Mouse (Mus musculus) myocyte (in vitro differentiated cells): ENCODE data around the gene Dip2c. TPM values are rescaled to one million over a fixed set of nuclear protein-coding genes. Genes with fewer than 3 reads are reported as not detected.
A peak's percentile ranks its signal among the peaks of the same experiment; 100 is the strongest.

Source experiments
- H3K27me3 ChIP-seq: one replicate; pipeline ENCODE4 v1.6.1; 2011; ENCODE audit not compliant: control insufficient read depth, insufficient read depth, insufficient read length
- H3K36me3 ChIP-seq: one replicate; pipeline ENCODE4 v1.6.1; 2011; ENCODE audit not compliant: control insufficient read depth, insufficient read depth
- H3K4me2 ChIP-seq: one replicate; pipeline ENCODE4 v1.6.1; 2011; ENCODE audit warnings: low read depth, control low read depth
- H3K4me3 ChIP-seq: one replicate; pipeline ENCODE4 v1.5.1; 2011; ENCODE audit warnings: mild to moderate bottlenecking, control low read depth, moderate library complexity
- H3K79me2 ChIP-seq: one replicate; pipeline ENCODE4 v1.6.1; 2011; ENCODE audit not compliant: control insufficient read depth, insufficient read depth
- H3ac ChIP-seq: one replicate; pipeline ENCODE4 v1.6.1; 2011; ENCODE audit not compliant: control insufficient read depth, insufficient read length
- CEBPB ChIP-seq: IDR thresholded peaks from 2 replicates; pipeline ENCODE4 v1.6.1; 2011; ENCODE audit warnings: mild to moderate bottlenecking, moderate library complexity; ENCODE audit not compliant: poor library complexity, insufficient read depth, severe bottlenecking
- E2F4 ChIP-seq: IDR thresholded peaks from one replicate; pipeline ENCODE4 v1.6.1; 2011; ENCODE audit warnings: mild to moderate bottlenecking, control low read depth, moderate library complexity; ENCODE audit not compliant: insufficient read depth
- MAX ChIP-seq: IDR thresholded peaks from one replicate; pipeline ENCODE4 v1.6.1; 2011; ENCODE audit warnings: low read depth, mild to moderate bottlenecking, control low read depth
- MYOD1 ChIP-seq, 3 experiments: IDR thresholded peaks; one replicate each; pipeline ENCODE4 v1.6.1; 2011; ENCODE audit warnings: control low read depth in 2 of 3, low read depth in 2 of 3, mild to moderate bottlenecking in 2 of 3, moderate library complexity in 1 of 3; ENCODE audit not compliant: insufficient read length in 2 of 3, control insufficient read depth in 1 of 3
- MYOG ChIP-seq, 3 experiments: IDR thresholded peaks; one replicate each; pipeline ENCODE4 v1.6.1; 2011; ENCODE audit warnings: control low read depth in 2 of 3, low read depth in 2 of 3, mild to moderate bottlenecking in 2 of 3; ENCODE audit not compliant: insufficient read length in 2 of 3, control insufficient read depth in 1 of 3, insufficient read depth in 1 of 3
- POLR2A ChIP-seq: IDR thresholded peaks from one replicate; pipeline ENCODE4 v1.6.1; 2011; ENCODE audit warnings: low read depth, mild to moderate bottlenecking, control low read depth, moderate library complexity; ENCODE audit not compliant: insufficient read length
- POLR2AphosphoS2 ChIP-seq: IDR thresholded peaks from one replicate; pipeline ENCODE4 v1.6.1; 2011; ENCODE audit warnings: low read depth, control low read depth; ENCODE audit not compliant: insufficient read length
- REST ChIP-seq: IDR thresholded peaks from one replicate; pipeline ENCODE4 v1.6.1; 2011; ENCODE audit warnings: mild to moderate bottlenecking, control low read depth, moderate library complexity; ENCODE audit not compliant: insufficient read depth, insufficient read length
- SRF ChIP-seq: IDR thresholded peaks from one replicate; pipeline ENCODE4 v1.6.1; 2011; ENCODE audit warnings: low read depth; ENCODE audit not compliant: control insufficient read depth, insufficient read length
- TCF12 ChIP-seq: IDR thresholded peaks from one replicate; pipeline ENCODE4 v1.6.1; 2011; ENCODE audit warnings: mild to moderate bottlenecking, control low read depth; ENCODE audit not compliant: poor library complexity, insufficient read depth, severe bottlenecking
- TCF3 ChIP-seq: IDR thresholded peaks from one replicate; pipeline ENCODE4 v1.6.1; 2011; ENCODE audit warnings: low read depth, control low read depth; ENCODE audit not compliant: insufficient read length
- USF1 ChIP-seq: IDR thresholded peaks from one replicate; pipeline ENCODE4 v1.6.1; 2011; ENCODE audit warnings: low read depth, mild to moderate bottlenecking, control low read depth, moderate library complexity
- polyA plus RNA-seq: library from polyadenylated mRNA; unstranded; fragments of >200 nt; fragmentation: generic; extraction: Trizol; gene quantifications from one replicate; pipeline ENCODE4 v1.2.1, GENCODE M21; 2012; ENCODE audit warnings: missing spikeins

Gene Dip2c
- polyA plus RNA-seq, 1 experiment: 17.8 TPM

DNA sequence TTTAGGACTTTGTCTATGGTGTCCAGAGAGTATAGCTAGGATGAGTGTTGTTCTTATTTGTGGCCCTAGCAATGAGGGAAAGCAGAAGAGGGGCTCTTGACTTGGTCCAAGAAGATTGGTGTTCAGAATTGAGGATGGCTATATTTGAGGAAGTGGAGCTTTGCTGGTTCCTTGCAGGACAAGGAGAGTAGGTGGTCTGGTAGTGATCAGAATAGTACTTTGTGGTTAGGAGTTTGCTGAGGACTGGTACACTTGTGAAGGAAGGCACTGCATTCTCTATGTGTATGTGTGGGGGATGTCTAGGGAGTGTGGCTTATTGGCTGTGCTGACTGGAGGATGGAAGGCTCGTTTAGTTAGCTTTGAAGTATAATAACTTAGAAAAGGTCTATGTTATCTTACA is 95.1 kb downstream of the Dip2c start:
- no peak overlapping the region for H3K4me3 ChIP-seq
- H3K79me2 ChIP-seq: peaks cover 41% of the 10 kb centered on the region
- no peaks in the 10 kb centered on the region for H3K36me3 ChIP-seq
- H3ac ChIP-seq: no peak overlapping the region
- H3K4me2 ChIP-seq: no peak overlapping the region
- no peak for TF ChIP-seq MYOD1 (IDR thresholded peaks at IDR 0.05; ENCODE audit: control insufficient read depth in 1 of 3, insufficient read length in 2 of 3, low read depth in 2 of 3)
- no peak for TF ChIP-seq POLR2AphosphoS2
- TF ChIP-seq MYOG (IDR thresholded peaks at IDR 0.05; ENCODE audit: control insufficient read depth in 1 of 3, insufficient read depth in 1 of 3, insufficient read length in 2 of 3, low read depth in 2 of 3): no peak
- no peaks in the 10 kb centered on the region for H3K27me3 ChIP-seq

DNA sequence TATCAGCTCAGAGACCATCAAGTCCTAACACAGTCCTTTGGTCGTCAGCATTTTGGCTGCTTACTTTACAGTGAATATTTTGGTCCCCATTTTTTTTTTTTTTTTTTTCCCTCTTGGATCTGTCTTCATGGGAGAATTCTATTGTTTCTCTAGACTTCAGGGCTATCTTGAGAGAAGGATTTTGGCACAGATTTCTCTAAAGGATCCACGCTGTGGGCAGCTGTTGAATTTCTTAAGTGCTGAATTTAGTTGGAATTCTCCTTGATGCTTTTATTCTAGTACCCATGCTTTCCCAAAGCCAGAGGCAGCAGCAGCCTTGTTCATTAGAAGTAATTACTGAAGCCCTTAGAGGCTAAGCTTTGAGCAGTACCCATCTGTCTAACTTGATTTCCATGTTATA is 100.8 kb downstream of the Dip2c start:
- Histone ChIP-seq H3ac (no peak overlapping the region), H3K4me3 (no peak overlapping the region)

DNA sequence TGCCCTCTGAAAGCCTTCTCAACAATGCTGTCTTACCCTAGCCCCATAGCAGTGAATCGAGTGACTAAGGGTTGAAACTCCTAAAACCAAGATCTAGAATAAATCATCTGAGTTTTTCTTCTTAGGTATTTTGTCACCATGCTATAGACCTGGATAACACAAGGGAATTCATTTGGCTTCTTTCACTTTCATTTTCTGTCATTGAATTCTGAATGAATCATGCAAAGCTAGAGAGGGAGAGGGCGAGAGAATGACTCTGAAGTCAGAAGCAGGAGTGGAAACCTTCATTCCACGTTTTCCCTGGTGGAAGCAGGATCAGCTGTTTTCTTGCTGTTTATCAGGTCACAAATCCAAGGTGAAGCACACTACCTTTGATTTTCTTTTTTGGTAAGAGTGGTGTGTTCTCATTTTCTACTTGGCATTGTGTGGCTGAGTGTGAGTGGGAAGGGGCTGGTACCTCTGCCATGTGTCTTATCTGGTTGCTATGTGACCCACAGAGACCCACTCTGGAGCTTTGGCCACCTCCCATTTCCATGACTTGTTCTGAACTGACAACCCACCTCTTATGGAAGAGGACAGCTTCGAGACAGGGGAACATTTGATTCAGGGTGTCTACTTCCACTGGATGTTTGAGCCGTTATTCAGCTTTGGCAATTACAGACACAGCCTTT is 104.5 kb downstream of the Dip2c start:
- H3K27me3 ChIP-seq: no peaks in the 10 kb centered on the region
- no peak overlapping the region for H3ac ChIP-seq
- TF ChIP-seq CEBPB (no peak), MYOG (IDR thresholded peaks at IDR 0.05; ENCODE audit: control insufficient read depth in 1 of 3, insufficient read depth in 1 of 3, insufficient read length in 2 of 3, low read depth in 2 of 3) (no peak), TCF3 (no peak), USF1 (no peak), SRF (no peak), POLR2A (no peak), TCF12 (no peak), REST (no peak), MAX (no peak), POLR2AphosphoS2 (no peak), E2F4 (no peak)
- H3K4me3 ChIP-seq: no peak overlapping the region
- peak overlapping the region; percentile 43 for H3K4me2 ChIP-seq
- peaks cover 23% of the 10 kb centered on the region for H3K79me2 ChIP-seq
- H3K36me3 ChIP-seq: no peaks in the 10 kb centered on the region

More for the DNA sequence above, 100.8 kb downstream of the Dip2c start:
- Histone ChIP-seq H3K79me2 (peaks cover 18% of the 10 kb centered on the region), H3K36me3 (no peaks in the 10 kb centered on the region), H3K27me3 (no peaks in the 10 kb centered on the region), H3K4me2 (peak overlapping the region; percentile 5)
- no peak for TF ChIP-seq USF1
- no peak for TF ChIP-seq CEBPB
- no peak for TF ChIP-seq MYOD1 (IDR thresholded peaks at IDR 0.05; ENCODE audit: control insufficient read depth in 1 of 3, insufficient read length in 2 of 3, low read depth in 2 of 3)
- TF ChIP-seq MYOG (IDR thresholded peaks at IDR 0.05; ENCODE audit: control insufficient read depth in 1 of 3, insufficient read depth in 1 of 3, insufficient read length in 2 of 3, low read depth in 2 of 3): no peak
- no peak for TF ChIP-seq TCF12
- TF ChIP-seq REST: no peak
- no peak for TF ChIP-seq TCF3
- no peak for TF ChIP-seq SRF
- TF ChIP-seq POLR2AphosphoS2: no peak

DNA sequence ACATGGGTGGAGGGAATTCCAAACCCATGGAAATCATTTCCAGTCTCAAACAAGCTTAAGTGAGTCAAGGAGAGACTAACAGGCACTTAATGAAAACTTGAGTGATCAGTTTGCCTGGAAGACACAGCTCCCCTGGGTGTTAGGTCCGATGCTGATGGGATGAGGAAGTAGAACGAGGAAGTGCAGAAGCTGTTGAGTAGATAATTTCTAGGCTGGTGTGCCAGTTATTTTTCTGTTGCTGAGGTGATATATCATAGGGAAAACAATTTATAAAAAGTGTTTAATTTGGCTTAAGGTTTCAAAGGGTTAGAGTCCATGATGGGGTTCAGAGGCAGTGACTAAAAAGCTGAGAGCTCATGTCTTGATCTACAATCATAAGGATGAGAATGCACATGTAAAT is 111.7 kb downstream of the Dip2c start:
- Histone ChIP-seq H3K79me2 (peaks cover 4% of the 10 kb centered on the region), H3K4me2 (no peak overlapping the region), H3K36me3 (no peaks in the 10 kb centered on the region), H3K27me3 (no peaks in the 10 kb centered on the region), H3ac (no peak overlapping the region), H3K4me3 (no peak overlapping the region)
- no peak for TF ChIP-seq USF1
- TF ChIP-seq POLR2AphosphoS2: no peak
- no peak for TF ChIP-seq REST
- no peak for TF ChIP-seq TCF3
- TF ChIP-seq POLR2A: no peak
- TF ChIP-seq CEBPB: no peak
- TF ChIP-seq SRF: no peak
- TF ChIP-seq E2F4: no peak
- no peak for TF ChIP-seq MYOD1 (IDR thresholded peaks at IDR 0.05; ENCODE audit: control insufficient read depth in 1 of 3, insufficient read length in 2 of 3, low read depth in 2 of 3)
- TF ChIP-seq MAX: no peak
- no peak for TF ChIP-seq MYOG (IDR thresholded peaks at IDR 0.05; ENCODE audit: control insufficient read depth in 1 of 3, insufficient read depth in 1 of 3, insufficient read length in 2 of 3, low read depth in 2 of 3)
- TF ChIP-seq TCF12: no peak

DNA sequence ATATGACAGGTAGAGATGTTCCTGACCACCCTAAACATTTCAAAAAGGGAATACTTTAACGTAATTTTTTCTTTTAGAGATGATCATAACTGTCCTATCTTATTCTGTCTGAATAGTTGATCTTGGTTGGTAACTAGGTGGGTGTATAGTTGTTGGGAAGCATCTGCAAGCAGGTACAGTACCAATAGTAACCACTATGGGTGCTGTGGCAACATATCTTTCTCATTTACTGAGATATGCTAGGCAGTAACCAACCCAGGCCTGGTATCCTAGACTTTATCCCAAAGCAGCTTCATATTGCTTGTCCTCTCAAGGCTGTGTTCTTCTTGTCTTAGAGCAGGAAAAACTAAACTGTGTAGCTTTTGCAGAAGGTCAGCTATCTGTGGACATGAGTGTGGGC is 113.0 kb downstream of the Dip2c start:
- no peak for TF ChIP-seq MAX
- no peak for TF ChIP-seq REST
- TF ChIP-seq TCF12: no peak
- no peak for TF ChIP-seq MYOD1 (IDR thresholded peaks at IDR 0.05; ENCODE audit: control insufficient read depth in 1 of 3, insufficient read length in 2 of 3, low read depth in 2 of 3)
- no peak for TF ChIP-seq POLR2AphosphoS2
- TF ChIP-seq POLR2A: no peak
- no peak for TF ChIP-seq SRF
- TF ChIP-seq MYOG (IDR thresholded peaks at IDR 0.05; ENCODE audit: control insufficient read depth in 1 of 3, insufficient read depth in 1 of 3, insufficient read length in 2 of 3, low read depth in 2 of 3): no peak
- TF ChIP-seq TCF3: no peak
- TF ChIP-seq E2F4: no peak
- H3K36me3 ChIP-seq: no peaks in the 10 kb centered on the region
- no peaks in the 10 kb centered on the region for H3K27me3 ChIP-seq
- H3K4me3 ChIP-seq: no peak overlapping the region
- no peak overlapping the region for H3K4me2 ChIP-seq
- no peak overlapping the region for H3ac ChIP-seq
- H3K79me2 ChIP-seq: peaks cover 9% of the 10 kb centered on the region
